Mouse (Mus musculus): ENCODE data around the gene Sox10. TPM values are rescaled to one million over a fixed set of nuclear protein-coding genes. Genes with fewer than 3 reads are reported as not detected.
A peak's percentile ranks its signal among the peaks of the same experiment; 100 is the strongest.

The Sox10 gene
- total and polyA plus RNA-seq, 2 experiments from 2014 or later = 14.2 to 40.3 TPM

GRCm38 (mm10) chr15:79192885-79193845 is 28.1 kb upstream of the Sox10 start:
- H3K4me1 ChIP-seq (ENCODE audit: insufficient read depth, low read length) = peaks cover 17% of the 10 kb centered on the region
- H3K9me3 ChIP-seq (ENCODE audit: low read length) = no peaks in the 10 kb centered on the region
- no peaks in the 10 kb centered on the region for H3K27me3 ChIP-seq (ENCODE audit: insufficient read depth, low read length)
- no peaks in the 10 kb centered on the region for H3K36me3 ChIP-seq (ENCODE audit: insufficient read depth, low read length)
- peak; percentile 85 for ATAC-seq
- 12% methylated on average over 27 of the region's 27 CpGs for WGBS
- H3K4me3 ChIP-seq (ENCODE audit: low read length) = no peak overlapping the region
- peak overlapping the region; percentile 40; the same call in 1 of the 2 replicates for H3K9ac ChIP-seq (replicated peaks; ENCODE audit: low read length)
- H3K4me2 ChIP-seq (ENCODE audit: low read depth, low read length) = peak overlapping the region; percentile 30
- no peak for TF ChIP-seq CTCF (IDR thresholded peaks at IDR 0.05; ENCODE audit: low read depth)
- H3K27ac ChIP-seq = peak overlapping the region; percentile 90
- DNase-seq (ENCODE audit: low spot score) = peak; percentile 84

DNA sequence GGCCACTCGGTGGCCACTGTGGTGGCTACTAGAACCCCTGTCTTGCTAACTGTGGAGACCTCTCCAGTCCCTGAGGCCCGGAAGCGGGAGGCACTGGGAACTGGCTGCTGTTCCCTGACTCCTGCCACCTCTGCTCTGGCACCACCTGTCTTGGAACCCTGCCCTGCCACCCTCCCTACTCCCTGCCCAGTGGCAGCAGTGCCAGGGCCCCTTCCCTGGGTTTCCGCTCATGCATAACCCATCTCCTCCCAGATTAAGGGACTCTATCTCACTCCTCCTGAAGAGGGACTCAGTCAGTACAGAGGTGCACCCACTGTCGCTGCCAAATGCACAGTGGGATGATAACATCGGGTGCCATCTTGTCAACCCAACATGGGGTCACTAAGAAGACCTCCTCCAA is 27.4 kb upstream of the Sox10 start:
- DNase-seq (ENCODE audit: low spot score) = no peak
- Histone ChIP-seq H3K9ac (replicated peaks; ENCODE audit: low read length) (no peak overlapping the region), H3K4me2 (ENCODE audit: low read depth, low read length) (peak overlapping the region; percentile 30), H3K27me3 (ENCODE audit: insufficient read depth, low read length) (no peaks in the 10 kb centered on the region), H3K36me3 (ENCODE audit: insufficient read depth, low read length) (no peaks in the 10 kb centered on the region), H3K4me1 (ENCODE audit: insufficient read depth, low read length) (peaks cover 17% of the 10 kb centered on the region), H3K9me3 (ENCODE audit: low read length) (no peaks in the 10 kb centered on the region), H3K27ac (peak overlapping the region; percentile 90), H3K4me3 (ENCODE audit: low read length) (no peak overlapping the region)
- WGBS = 55% methylated on average over 6 of the region's 6 CpGs
- ATAC-seq = no peak; the same call in 1 of the 2 replicates
- no peak for TF ChIP-seq CTCF (IDR thresholded peaks at IDR 0.05; ENCODE audit: low read depth)

- H3K9ac ChIP-seq (replicated peaks; ENCODE audit: low read length) = no peak overlapping the region
- ATAC-seq = no peak
- peaks cover 17% of the 10 kb centered on the region for H3K4me1 ChIP-seq (ENCODE audit: insufficient read depth, low read length)
- H3K27me3 ChIP-seq (ENCODE audit: insufficient read depth, low read length) = no peaks in the 10 kb centered on the region
- H3K9me3 ChIP-seq (ENCODE audit: low read length) = no peaks in the 10 kb centered on the region
- H3K36me3 ChIP-seq (ENCODE audit: insufficient read depth, low read length) = no peaks in the 10 kb centered on the region
- H3K27ac ChIP-seq = no peak overlapping the region
- peak; percentile 18; the same call in 1 of the 2 replicates for TF ChIP-seq CTCF (IDR thresholded peaks at IDR 0.05; ENCODE audit: low read depth)
- DNase-seq (ENCODE audit: low spot score) = no peak
- no peak overlapping the region for H3K4me3 ChIP-seq (ENCODE audit: low read length)
- H3K4me2 ChIP-seq (ENCODE audit: low read depth, low read length) = no peak overlapping the region
- 97% methylated on average over 2 of the region's 2 CpGs for WGBS
These were observed 26.4 kb upstream of the Sox10 start for GRCm38 (mm10) chr15:79191426-79191825.

DNA sequence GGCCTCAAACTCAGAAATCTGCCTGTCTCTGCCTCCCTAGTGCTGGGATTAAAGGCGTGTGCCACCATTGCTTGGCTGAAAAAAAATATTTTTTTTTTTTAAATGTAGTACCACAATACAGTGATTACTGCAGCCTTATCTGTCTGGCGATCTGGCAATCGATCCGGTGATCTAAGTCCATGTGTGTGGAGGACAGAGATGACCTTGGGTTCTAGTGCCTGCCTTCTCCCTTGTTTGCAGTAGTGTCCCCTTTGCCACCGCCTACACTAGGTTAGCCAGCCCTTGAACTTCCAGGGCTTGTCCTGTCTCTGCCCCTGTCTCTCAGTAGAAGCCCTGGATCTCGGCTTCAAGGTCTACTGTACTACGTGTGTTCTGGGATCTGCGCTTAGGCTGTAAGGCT is 22.8 kb upstream of the Sox10 start:
- DNase-seq (ENCODE audit: low spot score) (no peak), ATAC-seq (no peak)
- Histone ChIP-seq H3K4me1 (ENCODE audit: insufficient read depth, low read length) (0 out of 2 replicates have a peak, but pooled peaks cover 4% of the 10 kb centered on the region), H3K36me3 (ENCODE audit: insufficient read depth, low read length) (no peaks in the 10 kb centered on the region), H3K4me3 (ENCODE audit: low read length) (no peak overlapping the region), H3K9ac (replicated peaks; ENCODE audit: low read length) (no peak overlapping the region), H3K27me3 (ENCODE audit: insufficient read depth, low read length) (no peaks in the 10 kb centered on the region), H3K27ac (no peak overlapping the region), H3K4me2 (ENCODE audit: low read depth, low read length) (no peak overlapping the region), H3K9me3 (ENCODE audit: low read length) (no peaks in the 10 kb centered on the region)
- TF ChIP-seq CTCF (IDR thresholded peaks at IDR 0.05; ENCODE audit: low read depth) = no peak
- 94% methylated on average over 8 of the region's 8 CpGs for WGBS

- no peak overlapping the region for H3K4me2 ChIP-seq (ENCODE audit: low read depth, low read length)
- no peak for TF ChIP-seq CTCF (IDR thresholded peaks at IDR 0.05; ENCODE audit: low read depth)
- no peak overlapping the region for H3K9ac ChIP-seq (replicated peaks; ENCODE audit: low read length)
- ATAC-seq (no peak), DNase-seq (ENCODE audit: low spot score) (no peak)
- no peaks in the 10 kb centered on the region for H3K36me3 ChIP-seq (ENCODE audit: insufficient read depth, low read length)
- H3K4me1 ChIP-seq (ENCODE audit: insufficient read depth, low read length) = no peaks in the 10 kb centered on the region
- no peak overlapping the region for H3K27ac ChIP-seq
- H3K4me3 ChIP-seq (ENCODE audit: low read length) = no peak overlapping the region
- H3K9me3 ChIP-seq (ENCODE audit: low read length) = no peaks in the 10 kb centered on the region
- no peaks in the 10 kb centered on the region for H3K27me3 ChIP-seq (ENCODE audit: insufficient read depth, low read length)
- 71% methylated on average over 10 of the region's 10 CpGs for WGBS
These were observed 20.2 kb upstream of the Sox10 start for GRCm38 (mm10) chr15:79185213-79185612.

DNA sequence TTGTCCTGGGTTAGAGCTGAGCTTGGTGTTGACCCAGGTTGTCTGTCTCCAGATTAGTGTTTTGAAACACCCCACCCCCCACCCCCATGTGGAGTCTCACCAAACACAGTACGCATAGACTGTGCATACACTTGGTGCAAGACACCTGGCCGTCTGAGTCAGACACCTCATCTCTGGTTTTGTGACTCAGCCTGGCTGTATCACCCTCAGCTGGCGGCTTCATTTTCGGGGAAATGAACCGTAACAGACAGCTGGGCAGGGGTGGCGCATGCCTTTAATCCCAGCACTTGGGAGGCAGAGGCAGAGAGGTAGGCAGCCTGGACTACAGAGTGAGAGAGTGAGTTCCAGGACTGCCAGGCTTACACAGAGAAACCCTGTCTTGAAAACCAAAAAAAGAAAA is 11.9 kb upstream of the Sox10 start:
- H3K9ac ChIP-seq (replicated peaks; ENCODE audit: low read length) = no peak overlapping the region
- no peaks in the 10 kb centered on the region for H3K27me3 ChIP-seq (ENCODE audit: insufficient read depth, low read length)
- no peaks in the 10 kb centered on the region for H3K36me3 ChIP-seq (ENCODE audit: insufficient read depth, low read length)
- no peak for TF ChIP-seq CTCF (IDR thresholded peaks at IDR 0.05; ENCODE audit: low read depth)
- no peaks in the 10 kb centered on the region for H3K9me3 ChIP-seq (ENCODE audit: low read length)
- no peak; the same call in 1 of the 2 replicates for ATAC-seq
- no peak overlapping the region for H3K27ac ChIP-seq
- no peak overlapping the region for H3K4me3 ChIP-seq (ENCODE audit: low read length)
- DNase-seq (ENCODE audit: low spot score) = no peak
- H3K4me1 ChIP-seq (ENCODE audit: insufficient read depth, low read length) = no peaks in the 10 kb centered on the region
- 53% methylated on average over 6 of the region's 6 CpGs for WGBS
- no peak overlapping the region for H3K4me2 ChIP-seq (ENCODE audit: low read depth, low read length)

- Histone ChIP-seq H3K9ac (replicated peaks; ENCODE audit: low read length) (no peak overlapping the region), H3K36me3 (ENCODE audit: insufficient read depth, low read length) (no peaks in the 10 kb centered on the region), H3K9me3 (ENCODE audit: low read length) (no peaks in the 10 kb centered on the region), H3K4me2 (ENCODE audit: low read depth, low read length) (peak overlapping the region; percentile 16; the same call in 1 of the 2 replicates), H3K4me1 (ENCODE audit: insufficient read depth, low read length) (no peaks in the 10 kb centered on the region), H3K27me3 (ENCODE audit: insufficient read depth, low read length) (peaks cover 28% of the 10 kb centered on the region), H3K4me3 (ENCODE audit: low read length) (no peak overlapping the region), H3K27ac (no peak overlapping the region)
- 49% methylated on average over 8 of the region's 8 CpGs for WGBS
- 0 out of 2 replicates have a peak, but pooled peaks have one; percentile 19 for ATAC-seq
- DNase-seq (ENCODE audit: low spot score) = peak; percentile 33
- no peak for TF ChIP-seq CTCF (IDR thresholded peaks at IDR 0.05; ENCODE audit: low read depth)
These were observed 1.7 kb upstream of the Sox10 start for GRCm38 (mm10) chr15:79166712-79167111.
